Mouse (Mus musculus) heart, adult 8-10 months (tissue): ENCODE measurements at regions not wholly inside any gene's neighbourhood (a gene's known extent, or its start where the extent isn't known, plus 50 kb on each side); places are given as distances from the start of the nearest gene placed in this dataset.

Experiments used
- DNase-seq: peaks from one replicate; pipeline ENCODE4 v3.0.0; 2022; ENCODE audit warnings: low spot score

DNA sequence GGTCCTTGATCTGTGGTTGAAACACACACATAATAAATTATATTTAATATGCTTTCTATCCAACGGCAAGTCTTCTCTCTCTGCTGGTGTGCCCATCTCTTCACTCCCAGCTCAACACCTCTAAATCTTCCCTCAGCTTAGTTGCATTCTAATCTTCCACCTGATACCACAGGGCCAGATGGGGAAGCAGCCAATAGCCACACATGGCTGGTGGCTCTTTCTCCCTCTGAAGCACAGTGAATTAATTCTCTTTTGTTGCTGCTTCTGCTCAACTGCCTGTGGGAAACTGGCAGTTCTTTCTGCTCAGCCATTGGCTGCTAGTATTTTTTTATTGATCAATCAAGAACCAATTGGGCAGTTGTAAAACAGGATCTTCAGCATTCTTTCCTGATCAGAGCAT is 750.0 kb downstream of the Serpinb8 start:
- DNase-seq = no peak

DNA sequence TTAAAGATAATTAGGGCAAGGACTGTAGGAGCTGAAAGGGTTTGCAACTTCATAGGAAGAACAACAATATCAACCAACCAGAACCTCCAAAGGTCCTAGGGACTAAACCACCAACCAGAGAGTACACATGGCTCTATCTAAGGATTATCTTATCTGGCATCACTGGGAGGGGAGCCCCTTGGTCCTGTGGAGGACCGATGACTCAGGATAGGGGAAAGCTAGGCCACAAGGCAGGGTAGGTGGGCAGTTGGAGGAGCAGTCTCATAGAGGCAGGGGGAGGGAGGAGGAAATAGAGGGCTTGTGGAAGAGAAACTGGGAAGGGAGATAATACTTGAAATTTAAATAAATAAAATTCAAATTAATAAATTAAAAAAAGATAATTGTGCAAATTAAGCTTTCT is 751.5 kb downstream of the Serpinb8 start:
- DNase-seq = no peak

GRCm38 (mm10) chr1:108363788-108364187 is 774.0 kb downstream of the Serpinb8 start:
- no peak for DNase-seq

DNA sequence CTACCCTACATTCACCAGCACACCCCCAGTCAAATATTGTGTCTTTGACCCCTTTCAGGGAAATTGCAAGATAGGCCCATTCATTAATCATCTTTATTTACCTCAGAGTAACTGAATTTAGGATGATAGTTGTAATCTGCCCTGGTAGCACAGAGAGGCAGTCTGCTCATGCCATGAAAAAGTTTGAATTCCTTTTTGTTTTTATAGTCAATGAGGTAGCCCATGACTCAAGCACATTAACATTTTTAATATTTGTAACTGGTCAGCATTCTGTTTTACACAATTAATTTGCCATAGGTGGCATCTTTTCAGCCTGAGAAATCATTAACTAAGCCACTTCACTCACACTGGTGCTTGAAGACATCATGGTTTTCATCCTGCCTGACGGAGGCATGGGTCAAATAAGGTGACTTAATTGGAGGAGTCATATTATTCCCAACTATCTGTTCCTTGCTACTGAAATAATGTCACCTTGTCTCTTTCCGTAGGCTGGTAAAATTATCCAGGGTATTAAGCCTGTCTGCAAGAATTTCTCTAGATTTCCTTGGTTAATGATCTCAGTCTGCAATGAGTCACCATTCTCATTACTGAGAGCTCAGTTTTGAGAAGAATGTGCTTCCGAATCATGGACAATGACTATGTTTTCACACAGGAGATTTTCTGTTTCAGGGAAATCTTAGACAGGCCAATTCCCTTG is 780.2 kb downstream of the Serpinb8 start:
- DNase-seq = no peak

DNA sequence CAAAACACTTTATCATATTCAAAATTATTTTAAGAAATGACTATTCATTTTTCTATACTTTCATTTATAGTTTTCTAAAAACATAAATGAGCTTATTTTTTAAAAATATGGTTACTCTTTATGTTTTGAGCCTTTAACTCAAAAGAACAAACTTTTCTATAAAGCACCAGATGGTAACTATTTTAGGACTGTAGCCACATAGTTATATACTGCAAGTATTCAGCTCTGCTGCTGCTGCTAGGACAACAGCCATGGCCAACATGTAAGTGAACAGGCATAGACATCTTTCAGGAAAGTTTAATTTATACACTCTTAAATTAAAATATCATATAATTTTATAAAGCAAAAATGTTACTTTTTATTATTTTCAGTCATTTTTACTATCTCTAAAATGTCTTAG is 800.1 kb downstream of the Serpinb8 start:
- no peak for DNase-seq

DNA sequence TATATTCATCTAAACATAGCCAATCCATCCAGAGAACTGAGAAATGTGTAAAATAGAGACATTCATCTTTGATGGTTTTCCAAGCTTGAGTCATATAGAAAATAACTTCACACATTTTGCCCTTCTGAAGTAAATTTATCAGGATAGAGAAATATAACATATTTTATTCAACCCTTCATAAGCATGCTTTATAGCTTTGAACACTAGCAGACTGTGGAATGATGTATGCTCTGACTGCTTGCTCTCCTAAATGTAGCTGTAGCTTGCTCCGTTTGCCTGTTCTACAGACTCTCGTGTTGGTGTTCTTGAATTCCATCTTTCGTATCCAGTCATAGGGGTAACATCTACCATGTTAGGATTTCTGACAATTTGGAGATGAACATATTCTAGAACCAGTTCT is 800.7 kb downstream of the Serpinb8 start:
- no peak for DNase-seq

GRCm38 (mm10) chr1:108439845-108440244 is 850.0 kb downstream of the Serpinb8 start:
- no peak for DNase-seq

DNA sequence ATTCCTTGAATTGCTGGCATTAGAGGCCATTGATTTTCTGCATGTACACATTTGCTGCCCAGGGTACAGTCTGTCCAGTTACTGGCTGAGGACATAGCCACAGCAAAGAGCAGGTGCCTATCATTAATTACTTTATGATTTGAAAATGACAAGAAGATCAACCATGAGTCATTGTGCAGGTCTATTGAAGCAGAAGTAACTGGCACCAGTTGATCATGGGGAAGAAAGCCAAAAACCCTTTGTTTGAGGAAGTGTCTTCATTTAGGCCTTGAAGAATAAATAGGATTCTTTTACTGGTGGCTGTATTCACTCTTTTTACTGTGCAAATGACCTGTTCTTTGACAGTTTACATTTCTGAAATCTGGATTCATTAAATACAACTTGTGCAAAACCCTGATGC is 863.0 kb downstream of the Serpinb8 start:
- DNase-seq = no peak

- DNase-seq = no peak
These were observed 882.2 kb downstream of the Serpinb8 start for GRCm38 (mm10) chr1:108472031-108472430.

- DNase-seq = no peak
These were observed 909.0 kb downstream of the Serpinb8 start for GRCm38 (mm10) chr1:108498854-108499253.

GRCm38 (mm10) chr1:108527424-108527823 is 937.6 kb downstream of the Serpinb8 start:
- no peak for DNase-seq

- no peak for DNase-seq
These were observed 948.4 kb downstream of the Serpinb8 start for GRCm38 (mm10) chr1:108538238-108538637.

DNA sequence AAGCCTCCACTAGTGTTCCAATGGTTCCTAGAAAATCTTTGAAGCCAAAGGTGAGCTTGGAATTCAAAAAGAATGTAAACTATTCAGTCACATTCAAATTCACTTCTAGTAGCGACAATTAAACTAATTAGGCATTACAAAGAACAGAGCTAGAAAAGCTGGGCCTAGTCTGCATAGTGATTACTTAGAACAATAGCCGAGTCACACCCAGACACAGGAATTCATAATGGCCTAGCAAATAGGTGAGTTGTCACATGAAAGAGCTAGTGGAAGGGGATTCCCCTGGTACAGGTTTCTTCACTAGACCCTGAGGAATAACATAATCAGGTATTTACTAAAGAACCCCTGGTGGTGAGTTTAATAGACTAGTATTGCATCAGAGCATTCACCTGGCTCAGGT is 958.9 kb downstream of the Serpinb8 start:
- DNase-seq = no peak

GRCm38 (mm10) chr1:108558882-108559281 is 969.1 kb downstream of the Serpinb8 start:
- no peak for DNase-seq

- DNase-seq = no peak
These were observed 973.2 kb downstream of the Serpinb8 start for GRCm38 (mm10) chr1:108562981-108563380.

GRCm38 (mm10) chr1:108571977-108572376 is 982.2 kb downstream of the Serpinb8 start:
- peak; percentile 46 for DNase-seq

GRCm38 (mm10) chr1:108572765-108573164 is 983.0 kb downstream of the Serpinb8 start:
- DNase-seq = no peak

DNA sequence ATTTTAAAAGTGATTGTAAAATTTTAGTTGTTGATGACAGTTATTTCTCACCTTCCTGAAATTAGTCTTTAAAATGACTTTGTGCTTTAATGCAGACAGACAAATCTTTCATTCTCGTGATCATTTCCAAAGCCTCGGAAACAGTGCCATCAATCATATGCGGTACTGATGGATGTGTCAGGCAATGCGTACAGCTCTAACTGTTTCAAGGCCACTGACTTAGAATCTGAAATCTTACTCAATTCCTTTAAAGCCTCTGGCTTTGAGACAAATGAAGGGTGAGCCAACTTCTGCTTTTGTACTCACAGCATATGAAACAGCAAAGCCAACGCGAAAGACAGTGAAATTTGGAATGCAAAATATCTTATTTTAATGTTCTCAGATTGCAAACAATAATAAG is 987.0 kb downstream of the Serpinb8 start:
- DNase-seq = no peak

- no peak for DNase-seq
These were observed 988.0 kb downstream of the Serpinb8 start for GRCm38 (mm10) chr1:108577793-108578192.

- no peak for DNase-seq
These were observed 1003.1 kb downstream of the Serpinb8 start for GRCm38 (mm10) chr1:108592720-108593422.

DNA sequence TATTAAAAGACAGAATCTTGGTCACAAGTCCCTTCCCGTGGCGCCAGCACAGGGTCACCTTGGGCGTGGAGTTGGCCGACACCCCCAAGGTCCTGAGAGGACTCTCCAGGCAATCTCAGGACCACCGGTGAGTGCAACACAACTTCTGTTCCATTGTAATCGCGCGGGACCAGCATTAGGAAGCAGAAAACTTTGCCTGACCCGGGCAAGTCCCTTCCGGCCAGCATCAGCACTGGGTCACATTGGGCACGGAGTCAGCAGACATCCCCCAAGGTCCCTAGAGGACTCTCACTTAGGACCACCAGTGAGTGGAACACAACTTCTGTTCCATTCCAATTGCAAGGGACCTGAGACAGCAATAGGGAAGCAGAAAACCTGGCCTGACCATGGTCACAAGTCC is 1007.3 kb downstream of the Serpinb8 start:
- no peak for DNase-seq
